Mouse (Mus musculus) cerebellum, adult 9-11 months (tissue): ENCODE measurements around the gene Dnaaf1.

Experiments
- DNase-seq: peaks from one replicate; pipeline ENCODE4 v3.0.0; 2022

Dnaaf1 gene

GRCm38 (mm10) chr8:119572411-119572810 lies 2.6 kb upstream of the Dnaaf1 start:
- no peak for DNase-seq

DNA sequence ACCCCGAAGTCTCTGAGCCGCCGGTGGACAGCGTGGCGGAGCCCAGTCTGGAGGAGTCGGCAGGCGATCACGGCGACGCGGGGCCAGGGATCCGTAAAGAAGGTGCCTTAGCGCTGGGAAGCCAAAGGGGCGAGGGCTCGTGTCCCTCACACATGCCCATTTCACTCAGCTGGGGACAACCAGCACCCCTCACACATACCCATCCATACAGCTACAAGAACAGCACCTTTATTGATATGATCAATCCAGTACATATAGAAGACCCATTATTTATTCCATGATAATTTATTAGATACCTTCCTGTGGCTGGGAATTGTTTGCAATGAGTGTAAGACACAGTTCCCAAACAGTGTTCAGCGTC lies 311 bp downstream of the Dnaaf1 start:
- DNase-seq = no peak

- DNase-seq = no peak
Measured at GRCm38 (mm10) chr8:119579096-119579495, 4.1 kb downstream of the Dnaaf1 start.

DNA sequence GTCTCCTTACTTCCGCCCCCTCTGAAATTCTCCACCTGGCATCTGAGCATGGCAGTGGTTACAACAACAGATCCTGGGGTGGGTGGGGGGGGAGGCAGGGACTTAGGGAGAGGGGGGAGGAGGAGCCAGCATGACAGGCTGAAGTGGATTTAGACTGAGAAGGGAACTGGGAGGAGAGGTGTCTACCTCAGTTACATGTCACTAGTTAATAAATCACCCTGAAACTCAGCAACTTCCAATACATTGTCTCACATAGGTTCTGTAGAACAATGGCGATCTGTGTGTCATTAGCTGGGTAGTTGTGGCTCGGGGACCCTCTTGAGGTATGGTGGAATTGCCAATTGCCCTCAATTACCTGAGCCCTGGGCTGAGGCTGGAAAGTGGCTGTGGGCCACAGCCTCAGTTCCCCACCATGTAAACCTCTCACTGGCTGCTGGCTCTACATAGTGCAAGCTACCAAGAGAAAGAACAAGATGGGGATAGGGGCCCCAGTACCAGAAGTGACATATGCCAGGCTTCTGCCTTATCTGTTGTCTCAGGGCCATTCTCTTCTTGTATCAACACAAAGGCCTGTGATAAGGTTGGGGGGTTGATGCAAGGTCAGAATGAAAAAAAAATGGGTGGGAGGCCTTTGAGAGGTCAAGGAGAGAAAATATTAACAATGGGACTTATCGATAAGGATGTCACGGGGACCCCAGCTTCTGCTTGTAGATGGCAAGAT lies 5.6 kb downstream of the Dnaaf1 start:
- no peak for DNase-seq

DNA sequence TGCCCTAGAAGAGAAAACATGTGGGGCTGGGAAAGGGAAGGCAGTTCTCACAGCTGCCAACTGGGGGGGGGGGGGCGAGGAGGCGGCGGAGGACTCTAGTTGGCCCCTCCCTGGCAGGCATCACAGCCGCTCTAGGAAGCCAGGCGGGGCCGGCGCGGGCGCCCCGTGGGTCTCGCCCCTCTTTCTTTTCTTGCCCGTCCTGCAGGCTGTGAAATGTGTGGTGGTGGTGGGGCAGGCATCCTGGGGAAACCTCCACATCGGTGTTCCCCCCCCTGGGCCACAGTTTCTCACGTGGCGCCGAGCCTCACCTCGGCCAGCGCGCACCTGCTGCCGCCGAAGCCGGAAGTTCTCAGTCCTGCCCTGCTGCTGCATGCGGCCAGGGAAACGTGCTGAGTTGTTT lies 10.9 kb downstream of the Dnaaf1 start:
- no peak for DNase-seq

DNA sequence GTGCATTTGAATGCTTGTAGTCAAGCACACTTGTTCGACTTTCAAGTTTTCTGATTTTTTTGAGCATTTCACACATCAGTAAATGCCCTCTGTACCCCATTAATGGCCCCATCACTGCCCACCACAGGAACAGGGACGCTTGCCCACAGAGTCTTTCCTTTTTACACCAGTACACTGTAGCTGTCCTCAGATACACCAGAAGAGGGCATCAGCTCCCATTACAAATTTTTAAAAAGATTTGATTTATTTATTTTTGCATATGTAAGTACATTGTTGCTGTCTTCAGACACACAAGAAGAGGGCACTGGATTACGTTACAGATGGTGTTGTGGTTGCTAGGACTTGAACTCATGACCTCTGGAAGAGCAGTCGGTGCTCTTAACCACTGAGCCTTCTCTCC lies 13.3 kb downstream of the Dnaaf1 start:
- no peak for DNase-seq

DNA sequence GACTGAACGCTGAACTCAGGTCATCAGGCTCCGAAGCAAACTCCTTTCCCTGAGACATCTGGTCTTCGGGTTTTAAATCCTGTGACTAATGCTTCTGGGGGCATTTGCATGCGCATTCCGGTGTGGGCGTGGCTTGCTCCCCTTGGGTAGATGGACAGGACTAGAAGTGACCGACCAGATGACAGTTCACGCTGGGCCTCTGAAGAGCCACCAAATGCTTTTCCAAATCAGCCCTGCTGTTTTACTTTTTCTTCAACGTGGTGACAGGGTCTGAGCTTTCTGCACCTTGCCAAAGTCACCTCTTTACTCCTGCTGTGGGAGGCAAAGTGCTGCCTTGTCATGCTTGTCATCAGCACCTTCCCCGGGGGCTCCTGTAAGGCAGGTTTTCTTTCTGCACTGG lies 13.8 kb downstream of the Dnaaf1 start:
- no peak for DNase-seq

DNA sequence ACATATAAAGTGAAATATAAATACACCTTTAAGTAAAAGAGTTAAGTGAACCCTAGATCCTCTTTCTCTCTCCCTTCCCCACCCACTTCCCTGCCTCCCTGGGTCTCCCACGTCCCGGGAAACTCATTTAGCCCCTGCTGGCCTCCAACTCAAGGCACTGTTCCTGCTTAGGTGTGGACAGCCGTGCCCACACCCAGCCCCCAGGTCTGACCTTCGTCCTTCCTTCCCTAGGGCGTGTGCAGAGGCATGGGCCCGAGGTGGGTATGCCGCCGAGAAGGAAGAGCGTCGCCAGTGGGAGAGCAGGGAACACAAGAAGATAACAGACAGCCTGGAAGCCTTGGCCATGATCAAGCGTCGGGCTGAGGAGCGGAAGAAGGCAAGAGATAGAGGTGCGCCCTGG lies 15.3 kb downstream of the Dnaaf1 start:
- DNase-seq = no peak

GRCm38 (mm10) chr8:119591456-119591855 lies 16.4 kb downstream of the Dnaaf1 start:
- DNase-seq = no peak

- DNase-seq = no peak
Measured at GRCm38 (mm10) chr8:119603771-119604170, 28.7 kb downstream of the Dnaaf1 start.

GRCm38 (mm10) chr8:119604398-119604803 lies 29.4 kb downstream of the Dnaaf1 start:
- no peak for DNase-seq

DNA sequence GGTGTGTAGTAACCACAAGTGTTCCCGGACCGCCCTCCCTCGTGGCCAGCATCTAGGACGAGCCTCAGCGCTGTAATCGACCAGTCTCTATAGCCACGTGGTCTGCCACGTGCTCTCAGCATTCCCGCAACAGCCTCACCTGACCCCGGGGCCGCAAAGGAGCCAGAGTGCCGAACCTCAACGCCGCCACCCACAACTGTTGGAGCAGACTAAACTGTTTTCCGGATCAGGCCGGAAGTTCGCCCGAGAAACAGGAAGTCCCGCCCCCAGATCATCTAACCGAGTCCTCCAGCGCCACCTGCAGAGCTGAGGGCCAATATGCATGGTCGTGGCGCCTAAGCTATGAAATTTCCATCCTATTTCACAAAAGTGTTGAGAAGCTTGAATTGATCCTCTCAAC lies 30.0 kb downstream of the Dnaaf1 start, which contains the start of gene Taf1c:
Taf1c (minus strand) TSS at position 227 of the 400 bp plus-strand sequence.
- DNase-seq = peak; percentile 92

- no peak for DNase-seq
Measured at GRCm38 (mm10) chr8:119606224-119606623, 31.2 kb downstream of the Dnaaf1 start.

GRCm38 (mm10) chr8:119612471-119612870 lies 37.4 kb downstream of the Dnaaf1 start, which contains the start of gene Adad2:
Adad2 (plus strand) TSS chr8:119612747.
- no peak for DNase-seq

- no peak for DNase-seq
Measured at GRCm38 (mm10) chr8:119615096-119615495, 40.1 kb downstream of the Dnaaf1 start.

- no peak for DNase-seq
Measured at GRCm38 (mm10) chr8:119616358-119616757, 41.3 kb downstream of the Dnaaf1 start.

DNA sequence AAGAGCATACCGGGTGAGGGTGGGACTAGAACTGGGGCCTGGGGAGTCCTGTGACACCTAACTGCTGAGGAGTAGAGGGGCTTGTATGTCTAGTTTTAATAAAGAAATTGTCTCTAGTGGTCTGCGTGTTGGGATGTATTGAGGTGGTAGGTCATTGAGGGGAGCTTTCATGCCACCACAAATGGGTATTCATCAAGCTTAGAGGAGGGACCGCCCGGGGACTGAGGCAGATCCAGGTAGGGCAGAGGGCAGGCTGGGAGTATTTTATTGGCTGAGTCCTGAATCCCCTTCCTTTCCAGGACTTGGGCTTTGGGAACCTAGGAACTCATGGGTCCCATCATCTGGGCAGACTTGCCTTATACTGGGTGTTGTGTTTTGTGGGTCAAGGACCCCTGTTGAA lies 41.8 kb downstream of the Dnaaf1 start:
- no peak for DNase-seq

DNA sequence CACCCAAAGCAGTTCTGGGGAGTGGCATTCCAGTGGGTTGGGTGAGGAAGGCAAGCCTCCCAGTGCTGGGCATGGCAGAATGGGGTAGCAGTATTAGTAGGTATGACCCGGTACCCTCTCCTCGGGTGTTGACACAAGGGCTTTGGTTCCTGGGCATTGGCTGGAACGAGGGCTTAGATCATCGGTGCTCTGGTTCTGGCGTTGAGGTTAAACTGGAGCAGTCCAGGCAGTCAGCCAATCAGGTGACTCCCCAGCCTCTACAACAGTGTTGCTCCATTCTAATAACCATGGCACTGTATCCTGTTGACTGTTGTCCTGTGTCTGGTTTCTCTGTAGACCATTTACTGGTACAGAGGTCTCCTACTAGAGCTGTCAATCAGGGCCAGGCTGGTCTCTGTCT lies 42.6 kb downstream of the Dnaaf1 start:
- no peak for DNase-seq

DNA sequence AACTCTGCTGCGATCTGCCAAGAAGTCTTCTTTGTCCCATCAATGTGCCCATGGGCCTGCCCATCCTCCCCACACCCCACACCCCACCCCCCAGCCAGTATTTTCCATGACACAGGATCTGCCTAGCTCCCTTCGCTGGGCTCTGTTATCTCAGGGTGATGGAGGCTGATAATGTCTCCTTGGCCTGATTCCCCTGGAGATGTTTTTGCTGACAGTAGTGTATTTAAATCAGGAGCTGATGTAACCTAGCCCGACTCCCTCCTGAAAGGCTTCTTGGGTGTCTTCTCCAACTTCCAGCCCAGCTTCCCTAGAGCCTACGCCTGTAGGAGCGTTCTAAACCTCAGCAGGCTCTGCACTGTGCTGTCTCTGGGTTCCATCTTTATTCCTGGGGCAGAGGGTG lies 43.9 kb downstream of the Dnaaf1 start:
- no peak for DNase-seq

DNA sequence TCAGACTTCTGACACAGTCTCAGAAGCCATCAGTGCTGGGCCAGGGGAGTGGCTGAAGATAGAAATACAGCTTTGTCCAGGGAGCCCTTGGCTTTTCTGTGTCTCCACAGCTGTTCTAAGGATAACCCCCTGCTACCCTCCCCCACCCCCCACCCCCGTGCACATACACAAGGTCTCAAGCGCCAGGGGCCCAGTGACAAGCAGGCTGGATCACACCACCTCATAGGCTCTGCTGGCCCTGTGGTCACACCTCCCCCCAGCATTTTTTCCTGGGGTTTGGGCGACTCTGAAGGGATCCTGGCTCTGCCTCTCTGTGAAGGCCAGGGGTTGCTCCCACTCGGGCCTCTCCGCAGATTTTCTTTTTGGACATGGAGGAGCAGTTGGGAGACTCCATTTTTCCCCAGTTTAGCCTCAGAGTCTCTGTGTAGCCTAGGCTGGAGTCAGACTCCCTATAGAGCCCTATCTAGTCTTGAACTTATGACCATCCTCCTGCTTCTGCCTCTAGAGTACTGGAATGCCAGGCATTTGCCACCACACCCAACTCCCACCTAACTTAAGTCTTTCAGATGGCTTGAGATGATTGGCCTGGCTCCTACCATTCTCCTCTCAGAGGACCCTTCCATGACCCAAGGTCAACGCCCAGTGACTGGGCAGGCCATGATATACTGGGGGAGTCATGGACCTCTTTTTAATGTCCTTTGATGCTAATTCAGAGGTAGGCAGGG lies 45.2 kb downstream of the Dnaaf1 start:
- DNase-seq = no peak

DNA sequence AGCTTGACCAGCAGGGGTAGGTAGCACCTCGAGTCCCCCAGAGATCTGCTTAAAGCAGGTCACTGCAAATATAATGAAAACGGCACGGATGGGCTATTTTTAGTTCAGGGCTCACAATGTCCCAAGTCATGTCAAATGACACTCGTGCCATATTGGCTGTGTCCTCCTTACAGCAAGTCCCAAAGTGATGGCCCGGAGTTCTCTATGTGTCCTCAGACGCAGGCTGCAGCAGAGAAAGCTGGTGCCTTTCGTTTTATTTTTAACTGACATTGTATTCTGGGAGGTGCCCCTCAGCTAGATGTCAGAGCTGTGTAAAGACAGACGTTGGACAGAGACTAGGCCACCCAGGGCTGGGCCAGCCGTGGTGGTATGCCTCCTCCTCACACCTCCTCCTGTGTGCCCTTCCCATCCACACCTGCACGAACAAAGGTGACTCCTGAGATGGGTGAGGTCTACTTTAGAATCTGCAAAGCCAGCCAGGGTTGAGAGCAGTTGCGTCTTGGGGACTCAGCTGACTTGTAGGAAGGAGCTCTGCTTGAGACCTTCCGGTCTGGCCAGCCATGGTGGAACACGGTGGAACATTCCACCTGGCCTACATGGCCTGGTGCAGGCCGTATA lies 45.9 kb downstream of the Dnaaf1 start:
- no peak for DNase-seq

DNA sequence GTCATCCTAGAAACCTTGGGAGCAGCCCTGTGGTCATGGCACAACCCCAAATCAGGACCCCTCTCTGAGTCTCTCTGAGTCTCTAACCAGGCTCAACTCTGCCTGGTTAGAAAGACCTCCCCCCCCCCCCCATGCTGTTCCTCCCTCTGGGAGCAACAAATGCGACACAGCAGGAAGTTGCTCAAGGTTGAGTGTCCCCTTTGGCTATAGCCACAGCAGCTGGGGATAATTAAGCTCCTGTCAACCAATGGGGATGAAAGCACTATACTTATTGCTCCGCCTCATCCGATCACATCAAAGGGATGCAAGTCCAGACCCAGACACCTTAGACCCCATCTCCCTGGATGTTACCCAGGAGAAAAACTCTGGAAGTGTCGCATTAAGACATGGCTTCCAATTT lies 47.5 kb downstream of the Dnaaf1 start:
- DNase-seq = no peak

DNA sequence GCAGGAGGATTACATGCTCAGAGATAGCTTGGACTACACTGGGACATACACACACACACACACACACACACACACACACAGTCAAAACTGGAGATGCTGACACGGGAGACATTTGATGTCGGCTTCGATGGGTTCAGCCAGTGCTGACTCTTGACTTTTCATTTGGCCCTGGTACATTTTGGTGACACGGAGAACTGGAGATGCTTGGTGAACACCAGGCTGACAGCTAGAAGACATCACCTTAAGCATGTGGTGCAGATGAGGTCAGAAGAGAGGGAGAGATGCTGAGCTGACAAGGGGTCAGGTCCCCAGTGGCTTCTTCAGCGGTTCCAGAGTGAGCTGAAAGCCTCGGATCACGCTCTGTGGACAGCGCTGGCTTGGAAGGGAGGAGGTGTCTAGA lies 48.0 kb downstream of the Dnaaf1 start:
- DNase-seq = no peak

DNA sequence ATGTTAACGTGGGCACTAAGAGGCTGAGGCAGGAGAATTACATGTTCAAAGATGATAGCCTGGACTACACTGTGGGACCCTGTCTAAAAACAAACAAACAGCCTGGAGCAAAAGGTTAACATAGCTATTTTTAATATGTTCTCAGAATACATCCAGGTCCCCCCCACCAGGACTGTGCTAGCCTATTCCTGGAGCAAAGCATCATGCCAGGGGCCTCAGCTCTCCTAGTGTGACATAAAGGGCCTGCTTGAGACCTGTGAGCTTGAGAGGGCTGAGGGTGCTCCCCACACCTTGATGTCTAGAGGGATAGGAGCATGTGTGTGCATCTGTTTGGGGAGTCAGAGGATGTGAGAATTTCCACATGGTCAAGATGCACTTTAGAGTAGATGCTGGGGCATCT lies 48.7 kb downstream of the Dnaaf1 start:
- DNase-seq = no peak
